Mouse (Mus musculus) G1E (cell line): ENCODE measurements around the gene Axdnd1. TPM values are rescaled to one million over a fixed set of nuclear protein-coding genes. Genes with fewer than 3 reads are reported as not detected.
A peak's percentile ranks its signal among the peaks of the same experiment; 100 is the strongest.

ENCODE experiments used
- ATAC-seq: 2 replicates; pipeline ENCODE4 v1.8.0; 2016; ENCODE audit warnings: mild to moderate bottlenecking; ENCODE audit not compliant: insufficient number of reproducible peaks, poor library complexity, low FRiP score, severe bottlenecking; ENCODE audit errors: extremely low read depth
- DNase-seq: peaks from one replicate; pipeline ENCODE4 v3.0.0; 2012; ENCODE audit warnings: low spot score
- H3K27me3 ChIP-seq: 2 replicates; pipeline ENCODE4 v1.6.1; 2012; ENCODE audit warnings: mild to moderate bottlenecking, low read length, inconsistent platforms; ENCODE audit not compliant: insufficient read depth
- H3K36me3 ChIP-seq: replicated peaks from 2 replicates; pipeline ENCODE3; 2012; ENCODE audit warnings: mild to moderate bottlenecking, inconsistent platforms
- H3K4me1 ChIP-seq: 2 replicates; pipeline ENCODE4 v1.6.1; 2012; ENCODE audit warnings: low read depth, low read length, inconsistent platforms, mixed read lengths; ENCODE audit not compliant: insufficient read depth
- H3K4me3 ChIP-seq: 2 replicates; pipeline ENCODE4 v1.5.1; 2012; ENCODE audit warnings: low read depth, mild to moderate bottlenecking, inconsistent platforms, low read length, moderate library complexity, mixed read lengths
- H3K9me3 ChIP-seq: replicated peaks from 2 replicates; pipeline ENCODE4 v1.6.1; 2012; ENCODE audit warnings: inconsistent platforms
- CTCF ChIP-seq: IDR thresholded peaks from 2 replicates; pipeline ENCODE4 v1.5.1; 2012; ENCODE audit warnings: low read depth, low read length, inconsistent platforms, mixed read lengths
- GATA1 ChIP-seq: IDR thresholded peaks from 2 replicates; pipeline ENCODE4 v1.6.1; 2012; ENCODE audit warnings: borderline replicate concordance, low read length, inconsistent platforms, mixed read lengths
- GATA2 ChIP-seq: IDR thresholded peaks from 2 replicates; pipeline ENCODE4 v1.6.1; 2012; ENCODE audit warnings: low read depth, low read length, inconsistent platforms, borderline replicate concordance
- POLR2AphosphoS5 ChIP-seq: IDR thresholded peaks from 2 replicates; pipeline ENCODE4 v1.6.1; 2012; ENCODE audit warnings: low read depth, low read length, inconsistent platforms; ENCODE audit not compliant: insufficient replicate concordance
- TAL1 ChIP-seq: conservative IDR thresholded peaks from 2 replicates; pipeline ENCODE4 v1.6.1; 2012; ENCODE audit warnings: low read depth, low read length, inconsistent platforms, mixed read lengths
- polyA plus RNA-seq: library from polyadenylated mRNA; stranded (reverse); fragments of >175 nt; gene quantifications from 2 replicates; pipeline ENCODE4 v1.2.3, GENCODE M21; 2012
- total RNA-seq, 2 experiments: library from RNA; stranded (forward) in 1 of 2; stranded (reverse) in 1 of 2; fragments of 200-1000 nt in 1 of 2; fragments of >200 nt in 1 of 2; fragmentation: Nextera tagmentation in 1 of 2; gene quantifications; 2 replicates each; pipeline ENCODE4 v1.2.3; 2014 to 2017

Gene Axdnd1
- total and polyA plus RNA-seq, 3 experiments: 1.4 to 6.7 TPM; not detected in 1

DNA sequence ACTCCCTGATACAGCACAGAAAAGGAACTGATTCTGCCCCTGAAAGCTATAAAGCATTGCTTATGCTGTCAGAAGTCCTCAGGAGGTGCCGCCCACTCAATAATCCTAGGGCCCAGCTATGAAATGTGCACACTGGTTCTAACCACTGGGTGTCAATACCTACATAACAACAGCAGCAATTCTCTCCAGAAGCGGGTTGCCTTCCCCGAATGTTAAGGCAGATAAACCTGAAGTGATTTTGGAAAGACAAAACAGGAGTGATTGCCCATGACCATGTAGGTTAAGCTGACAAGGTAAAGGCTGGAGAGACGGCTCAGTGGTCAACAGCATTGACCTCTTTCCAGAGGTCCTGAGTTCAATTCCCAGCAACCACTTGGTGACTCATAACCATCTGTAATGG lies 4.8 kb upstream of the Axdnd1 start:
- ATAC-seq (no peak), DNase-seq (no peak)
- Histone ChIP-seq H3K4me3 (no peak overlapping the region), H3K9me3 (no peaks in the 10 kb centered on the region), H3K27me3 (no peaks in the 10 kb centered on the region), H3K4me1 (peaks cover 21% of the 10 kb centered on the region), H3K36me3 (peaks cover 50% of the 10 kb centered on the region)
- TF ChIP-seq TAL1: no peak
- no peak for TF ChIP-seq GATA2
- no peak for TF ChIP-seq CTCF
- no peak for TF ChIP-seq POLR2AphosphoS5
- TF ChIP-seq GATA1: no peak

DNA sequence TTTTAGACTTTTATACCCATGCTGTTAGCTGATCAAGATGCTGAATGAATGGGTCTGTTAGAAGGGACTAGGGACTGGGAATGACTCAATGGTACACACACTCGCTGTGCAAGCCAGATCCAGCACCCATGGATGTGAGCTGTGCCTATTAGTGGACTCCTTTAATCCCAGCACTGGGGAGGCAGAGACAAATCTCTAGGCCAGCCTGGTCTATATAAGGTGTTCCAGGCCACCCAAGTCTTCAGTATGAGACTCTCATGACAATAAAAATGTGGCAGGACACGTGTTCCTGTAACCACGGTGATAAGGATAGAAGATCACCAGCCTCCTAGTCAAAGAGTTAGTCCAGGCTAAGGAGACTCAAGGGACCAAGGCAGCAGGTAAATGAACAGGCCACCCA lies 3.1 kb upstream of the Axdnd1 start:
- Histone ChIP-seq H3K27me3 (no peaks in the 10 kb centered on the region), H3K36me3 (peaks cover 35% of the 10 kb centered on the region), H3K4me1 (peaks cover 25% of the 10 kb centered on the region), H3K4me3 (no peak overlapping the region), H3K9me3 (no peaks in the 10 kb centered on the region)
- TF ChIP-seq GATA1: no peak
- TF ChIP-seq GATA2: no peak
- TF ChIP-seq TAL1: no peak
- DNase-seq: no peak
- ATAC-seq: no peak

DNA sequence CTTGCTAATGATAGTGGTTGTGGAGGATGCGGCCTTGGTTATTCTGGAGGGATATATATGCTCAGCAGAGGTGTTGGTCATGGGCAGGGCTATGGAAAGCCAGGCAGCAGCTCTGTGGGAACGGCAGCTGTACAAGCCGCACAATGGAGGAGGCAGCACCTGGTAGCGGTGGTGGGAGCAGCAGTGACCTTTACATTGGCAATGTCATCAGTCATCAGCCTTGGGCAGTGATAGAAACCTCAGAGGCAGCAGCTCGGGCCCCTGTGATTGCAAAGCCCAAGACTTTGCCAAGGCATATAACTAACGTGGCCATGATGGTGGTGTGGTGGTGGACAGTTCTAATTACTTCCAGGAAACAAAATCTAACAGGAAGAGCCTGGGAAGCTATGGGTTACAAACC lies 2.5 kb upstream of the Axdnd1 start:
- DNase-seq (no peak), ATAC-seq (no peak)
- no peaks in the 10 kb centered on the region for H3K9me3 ChIP-seq
- no peak overlapping the region for H3K4me3 ChIP-seq
- peaks cover 30% of the 10 kb centered on the region for H3K36me3 ChIP-seq
- no peaks in the 10 kb centered on the region for H3K27me3 ChIP-seq
- TF ChIP-seq CTCF (no peak), TAL1 (no peak), POLR2AphosphoS5 (no peak), GATA2 (no peak), GATA1 (no peak)
- peaks cover 25% of the 10 kb centered on the region for H3K4me1 ChIP-seq

GRCm38 (mm10) chr1:156422856-156423255 lies 1.9 kb upstream of the Axdnd1 start:
- DNase-seq: no peak
- TF ChIP-seq TAL1: no peak
- TF ChIP-seq GATA1: no peak
- no peak for TF ChIP-seq GATA2
- no peak for TF ChIP-seq CTCF
- no peak for TF ChIP-seq POLR2AphosphoS5
- no peak for ATAC-seq
- no peaks in the 10 kb centered on the region for H3K9me3 ChIP-seq
- H3K27me3 ChIP-seq: no peaks in the 10 kb centered on the region
- no peak overlapping the region for H3K4me3 ChIP-seq
- peaks cover 25% of the 10 kb centered on the region for H3K4me1 ChIP-seq
- peaks cover 27% of the 10 kb centered on the region for H3K36me3 ChIP-seq

GRCm38 (mm10) chr1:156418170-156418569 lies 2.8 kb downstream of the Axdnd1 start:
- Histone ChIP-seq H3K9me3 (no peaks in the 10 kb centered on the region), H3K27me3 (no peaks in the 10 kb centered on the region), H3K4me1 (peaks cover 15% of the 10 kb centered on the region), H3K4me3 (no peak overlapping the region), H3K36me3 (no peaks in the 10 kb centered on the region)
- ATAC-seq (no peak), DNase-seq (no peak)
- TF ChIP-seq TAL1 (no peak), GATA1 (no peak), CTCF (no peak), POLR2AphosphoS5 (no peak), GATA2 (no peak)

GRCm38 (mm10) chr1:156408521-156408920 lies 12.4 kb downstream of the Axdnd1 start:
- H3K4me3 ChIP-seq: no peak overlapping the region
- no peaks in the 10 kb centered on the region for H3K36me3 ChIP-seq
- H3K27me3 ChIP-seq: peaks cover 3% of the 10 kb centered on the region; the same call in 1 of the 2 replicates
- peaks cover 3% of the 10 kb centered on the region for H3K9me3 ChIP-seq
- TF ChIP-seq CTCF: no peak
- TF ChIP-seq POLR2AphosphoS5: no peak
- no peak for TF ChIP-seq GATA1
- no peak for TF ChIP-seq TAL1
- TF ChIP-seq GATA2: no peak
- ATAC-seq (no peak), DNase-seq (no peak)
- H3K4me1 ChIP-seq: peaks cover 15% of the 10 kb centered on the region

DNA sequence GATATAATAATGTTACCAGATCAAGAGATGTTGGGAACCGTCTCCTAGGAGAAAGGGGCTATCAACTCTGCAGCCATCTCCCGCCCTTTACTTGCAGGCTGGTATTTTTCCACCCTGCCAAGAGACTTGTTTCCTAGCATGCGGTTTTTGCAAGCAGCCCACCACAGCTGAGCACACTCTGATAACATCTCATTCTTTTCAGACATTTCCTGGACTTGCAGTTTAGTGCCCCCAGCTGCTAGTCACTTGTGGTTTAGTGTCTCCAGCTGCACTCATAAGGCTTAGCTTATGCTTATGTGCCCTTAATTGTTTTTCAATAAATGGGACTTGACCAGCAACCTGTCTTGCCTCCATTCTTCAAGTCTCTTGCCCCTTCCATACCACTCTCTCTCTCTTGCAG lies 13.0 kb downstream of the Axdnd1 start:
- Histone ChIP-seq H3K4me3 (no peak overlapping the region), H3K9me3 (peaks cover 3% of the 10 kb centered on the region), H3K36me3 (no peaks in the 10 kb centered on the region), H3K4me1 (peaks cover 15% of the 10 kb centered on the region), H3K27me3 (peaks cover 3% of the 10 kb centered on the region; the same call in 1 of the 2 replicates)
- TF ChIP-seq GATA2 (no peak), POLR2AphosphoS5 (no peak), CTCF (no peak)
- ATAC-seq: peak; percentile 72
- peak; percentile 20 for DNase-seq

DNA sequence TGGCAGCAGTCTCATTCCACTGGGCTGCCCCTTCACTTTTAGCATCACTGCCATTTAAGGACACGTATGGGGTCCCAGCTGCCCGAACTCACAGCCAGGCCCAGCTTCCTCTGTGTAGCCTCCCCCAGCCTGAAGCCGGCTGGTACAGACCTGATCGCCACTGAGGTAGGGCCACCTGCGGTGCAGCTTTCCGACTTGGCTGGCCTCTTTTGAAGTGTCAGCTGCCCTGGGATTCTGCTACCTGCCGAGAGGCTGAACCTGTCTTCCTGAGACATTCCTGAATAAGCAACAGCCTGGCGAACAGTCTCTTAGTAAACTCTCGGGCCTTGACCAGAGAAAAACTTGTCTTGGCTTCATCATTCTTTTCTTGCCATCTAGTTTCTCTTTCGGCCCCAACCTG lies 17.7 kb downstream of the Axdnd1 start:
- DNase-seq: no peak
- Histone ChIP-seq H3K9me3 (peaks cover 3% of the 10 kb centered on the region), H3K4me3 (no peak overlapping the region), H3K4me1 (peaks cover 9% of the 10 kb centered on the region), H3K36me3 (no peaks in the 10 kb centered on the region), H3K27me3 (peaks cover 5% of the 10 kb centered on the region; the same call in 1 of the 2 replicates)
- ATAC-seq: no peak
- no peak for TF ChIP-seq GATA2
- TF ChIP-seq CTCF: no peak
- no peak for TF ChIP-seq POLR2AphosphoS5
- TF ChIP-seq TAL1: no peak
- TF ChIP-seq GATA1: no peak
